Mouse (Mus musculus): ENCODE results near the gene Ppme1.

DNA sequence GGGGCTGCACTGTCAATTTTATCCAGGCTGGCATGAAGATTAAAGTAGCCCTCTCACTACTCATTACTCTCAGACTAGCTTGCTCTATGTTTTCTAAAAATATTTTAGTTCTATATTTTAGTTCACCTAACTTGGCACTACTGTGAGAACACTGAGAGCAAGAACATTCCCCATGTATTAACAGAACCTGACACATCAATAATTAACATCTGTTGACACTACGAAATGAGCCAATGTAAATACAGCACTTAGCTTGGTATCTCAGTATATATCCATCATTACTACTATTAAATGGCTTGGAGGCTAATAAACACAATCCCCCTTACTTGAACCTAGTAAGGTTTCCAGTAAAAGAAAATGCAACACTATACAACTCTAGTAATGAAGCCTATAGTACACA lies 15.3 kb downstream of the Ppme1 start:
- TF ChIP-seq CTCF (conservative IDR thresholded peaks at IDR 0.05; ENCODE audit: low read length) (no peak), POU5F1 (IDR thresholded peaks at IDR 0.05; ENCODE audit: borderline replicate concordance, low read length) (no peak)
